Mouse (Mus musculus): Measurements from ENCODE around the gene Hras. TPM values are rescaled to one million over a fixed set of nuclear protein-coding genes. Genes with fewer than 3 reads are reported as not detected.

The Hras gene
- 8.3 TPM for polyA plus RNA-seq (2014; fragmentation: Illumina TruSeq; extraction: RNeasy Lipid Tissue Mini Kit (QIAGEN cat#74804); ENCODE audit: low read depth, low replicate concordance)

DNA sequence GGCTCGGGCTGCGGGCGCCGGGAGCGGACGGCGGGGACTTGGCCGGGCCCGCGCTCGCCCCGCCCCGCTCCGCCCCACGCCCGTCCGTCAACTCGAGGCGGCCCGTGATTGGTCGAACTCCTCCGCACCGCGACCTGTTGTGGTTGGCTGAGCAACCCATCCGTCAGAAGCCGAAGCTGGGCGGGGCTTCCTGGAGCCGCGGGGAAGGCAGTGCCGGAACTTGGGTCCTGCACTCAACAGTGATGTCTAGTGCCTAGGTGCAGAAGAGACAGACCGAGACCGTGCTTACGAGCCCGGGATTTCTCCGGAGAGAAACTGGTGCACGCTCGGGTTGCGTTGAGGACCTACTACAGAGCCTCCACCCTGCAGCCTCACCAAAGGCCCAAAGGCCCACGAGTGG, at the start of gene Hras, which contains the start of gene Lrrc56:
Gene Hras, minus strand, starts transcription at position 58 of the 400 bp plus-strand sequence.
Gene Lrrc56, plus strand, starts transcription at position 210 of the 400 bp plus-strand sequence.

DNA sequence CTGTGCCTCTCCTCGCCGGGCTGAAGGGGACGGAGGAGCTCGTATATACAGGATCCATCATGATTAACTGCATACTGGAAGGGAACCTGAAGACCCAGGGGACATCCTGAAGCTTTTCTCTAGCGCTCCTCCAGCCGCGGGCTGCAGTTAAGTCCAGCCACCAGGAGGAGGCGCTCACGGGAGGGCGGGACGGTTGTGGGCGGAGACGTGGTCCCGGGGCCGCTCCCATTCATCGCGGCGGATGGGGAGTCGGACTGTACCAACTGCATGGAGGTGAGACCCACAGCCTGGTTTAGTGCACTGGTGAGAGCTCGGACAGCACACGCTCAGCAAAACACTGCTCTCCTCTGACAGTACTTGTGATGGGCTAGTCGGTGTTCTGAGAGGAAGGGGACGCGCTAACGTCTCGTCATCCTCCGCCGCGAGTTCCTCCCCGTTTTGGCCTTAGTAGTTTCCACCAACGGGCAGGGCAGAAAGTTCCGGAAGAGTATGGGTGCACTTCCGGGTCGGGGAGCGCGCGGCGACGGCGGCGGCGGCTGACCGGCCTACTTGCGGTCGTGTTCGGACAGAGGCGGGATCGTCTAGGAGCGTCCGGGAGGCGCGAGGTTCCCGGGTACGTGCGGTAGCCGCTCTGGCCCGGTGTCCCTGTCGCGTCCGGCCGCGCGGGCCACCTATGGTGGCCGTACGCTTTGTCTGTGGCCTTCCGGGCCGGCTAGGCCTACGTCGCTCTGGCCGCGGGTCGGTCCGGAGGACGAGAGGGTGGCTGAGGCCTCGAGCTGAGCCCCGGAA, 34.7 kb upstream of the Hras start, which contains the start of gene Phrf1:
Gene Phrf1, plus strand, starts transcription at position 506 of the 789 bp plus-strand sequence.

DNA sequence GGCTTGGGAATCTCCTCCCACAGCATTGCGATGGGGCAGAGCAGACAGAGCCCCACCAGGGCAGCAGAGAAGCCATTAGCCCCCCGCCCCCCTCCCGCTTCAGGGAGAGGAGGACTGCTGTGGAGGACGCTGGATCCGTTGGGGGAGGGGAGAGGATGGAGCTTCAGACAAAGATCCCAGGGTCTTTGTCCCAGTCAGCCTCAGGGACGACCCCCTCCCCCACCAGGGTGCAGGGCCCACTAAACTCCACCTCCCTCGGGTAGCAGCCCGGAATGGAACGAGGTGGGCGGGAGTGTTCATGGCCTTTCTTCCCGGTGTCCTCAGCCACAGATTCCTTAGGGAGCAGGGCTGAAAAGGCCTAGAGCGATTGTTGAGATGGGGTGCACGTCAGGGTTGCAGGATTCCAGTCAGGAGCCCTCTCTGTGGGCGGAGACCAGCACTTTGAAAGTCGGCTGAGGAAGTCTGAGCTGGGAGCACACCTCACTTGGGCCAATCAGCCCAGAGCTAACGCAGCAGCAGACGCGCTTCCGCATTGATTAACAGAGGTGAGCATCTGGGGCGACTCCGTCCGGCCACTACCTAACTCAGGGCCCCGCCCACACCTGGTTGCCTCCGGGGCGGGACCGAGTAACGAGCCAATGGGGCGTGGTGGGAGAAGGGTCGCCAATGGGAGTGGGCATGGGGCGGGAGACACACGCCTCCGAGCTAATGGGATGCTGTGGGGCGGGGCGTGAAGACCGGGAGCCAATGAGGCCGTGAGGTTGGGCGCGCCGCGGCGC, 21.5 kb upstream of the Hras start, which contains the start of gene Rassf7:
Gene Rassf7, plus strand, starts transcription at position 760 of the 779 bp plus-strand sequence.

DNA sequence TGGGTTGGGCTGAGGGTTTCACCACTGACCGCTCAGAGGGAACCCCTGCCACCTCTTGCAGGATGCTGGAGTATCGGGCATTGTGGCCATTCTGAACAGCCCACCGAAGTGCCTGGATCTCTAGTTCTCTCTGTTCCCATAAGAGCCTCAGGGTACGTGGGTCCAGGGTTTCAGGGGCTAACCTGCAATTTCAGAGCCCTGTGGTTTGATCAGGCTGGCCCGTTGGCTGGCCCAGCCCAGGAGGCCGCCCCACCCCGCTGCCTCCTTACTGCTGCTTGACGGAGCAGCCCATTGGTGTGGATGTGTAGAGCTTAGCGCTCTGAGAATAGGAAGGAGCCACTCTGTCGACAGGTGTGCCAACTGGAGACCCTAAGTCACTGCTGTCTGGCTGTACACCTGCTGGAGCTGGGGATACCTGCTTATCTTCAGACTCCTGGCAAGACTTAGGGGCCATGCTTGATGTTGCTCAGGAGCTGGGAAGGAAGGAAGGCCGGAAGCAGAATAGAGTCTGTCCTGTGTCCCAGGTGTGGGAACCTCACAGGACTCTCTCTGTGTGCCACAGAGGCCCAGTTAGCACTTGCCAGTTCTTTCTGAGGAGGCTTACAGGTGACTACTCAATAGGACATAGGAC, 19.9 kb upstream of the Hras start, which contains the start of gene Lmntd2:
Gene Lmntd2, minus strand, starts transcription at position 476 of the 631 bp plus-strand sequence.

DNA sequence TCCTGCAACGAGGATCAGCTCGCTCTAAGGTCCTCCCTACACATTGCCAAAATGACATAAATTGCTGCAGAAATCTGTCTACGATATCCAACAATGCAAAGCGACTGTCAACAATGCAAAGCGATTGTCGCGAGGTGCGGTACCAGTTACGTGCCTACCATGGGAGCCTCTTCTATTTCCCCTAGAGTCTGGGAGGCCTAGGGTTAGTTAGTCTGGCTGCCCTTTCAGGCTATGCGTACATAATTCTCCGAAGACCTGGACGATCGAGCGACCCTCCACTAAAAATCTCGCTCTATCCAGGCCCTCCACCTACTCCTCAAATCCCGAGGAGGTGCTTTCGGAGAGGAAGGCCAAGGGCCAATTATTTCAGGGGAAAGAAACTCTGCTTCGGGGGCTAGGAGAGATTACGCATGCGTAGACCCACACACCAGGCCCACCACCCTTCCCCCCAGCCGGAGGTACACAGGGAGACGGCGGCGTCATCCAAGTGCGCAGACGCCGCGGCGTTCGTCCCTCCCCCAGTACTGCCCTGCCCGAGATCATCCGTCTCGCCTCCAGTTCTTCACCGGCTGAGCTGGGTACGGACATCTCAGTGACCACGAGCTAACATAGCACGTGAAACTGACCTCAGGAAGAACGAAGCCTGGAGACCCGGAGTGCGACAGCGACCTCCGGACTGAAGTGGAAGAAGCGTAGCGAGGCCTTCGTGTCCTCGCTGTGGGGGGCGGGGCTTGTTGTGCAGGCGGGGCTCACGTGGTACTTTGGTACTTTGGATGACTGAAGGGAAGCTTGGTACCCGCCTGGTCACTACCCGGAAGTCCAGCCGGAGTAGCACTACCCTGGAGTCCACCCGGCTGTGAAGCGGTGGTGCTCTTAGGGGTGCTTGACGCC, 21.4 kb downstream of the Hras start, which contains the start of gene Rnh1:
Gene Rnh1, minus strand, starts transcription at position 742 of the 891 bp plus-strand sequence.

Other genes with a start within 250 kb of the Hras start
- not detected for gene Ifitm5, start 243.7 kb downstream of the Hras start, polyA plus RNA-seq (2014; fragmentation: Illumina TruSeq; extraction: RNeasy Lipid Tissue Mini Kit (QIAGEN cat#74804); ENCODE audit: low read depth, low replicate concordance)
- not detected for gene Gm45717, start 238.1 kb downstream of the Hras start, polyA plus RNA-seq (2014; fragmentation: Illumina TruSeq; extraction: RNeasy Lipid Tissue Mini Kit (QIAGEN cat#74804); ENCODE audit: low read depth, low replicate concordance)
- gene Ifitm2, start 238.0 kb downstream of the Hras start, polyA plus RNA-seq (2014; fragmentation: Illumina TruSeq; extraction: RNeasy Lipid Tissue Mini Kit (QIAGEN cat#74804); ENCODE audit: low read depth, low replicate concordance), result 135 TPM
- 4.2 TPM for gene Ifitm1, start 226.8 kb downstream of the Hras start, polyA plus RNA-seq (2014; fragmentation: Illumina TruSeq; extraction: RNeasy Lipid Tissue Mini Kit (QIAGEN cat#74804); ENCODE audit: low read depth, low replicate concordance)
- gene Ifitm3, start 183.2 kb downstream of the Hras start, polyA plus RNA-seq (2014; fragmentation: Illumina TruSeq; extraction: RNeasy Lipid Tissue Mini Kit (QIAGEN cat#74804); ENCODE audit: low read depth, low replicate concordance), result 163 TPM
- gene Ifitm6, start 176.1 kb downstream of the Hras start, polyA plus RNA-seq (2014; fragmentation: Illumina TruSeq; extraction: RNeasy Lipid Tissue Mini Kit (QIAGEN cat#74804); ENCODE audit: low read depth, low replicate concordance), result 2.6 TPM
- not detected for gene Gm17387, start 164.9 kb downstream of the Hras start, polyA plus RNA-seq (2014; fragmentation: Illumina TruSeq; extraction: RNeasy Lipid Tissue Mini Kit (QIAGEN cat#74804); ENCODE audit: low read depth, low replicate concordance)
- not detected for gene B4galnt4, start 132.9 kb downstream of the Hras start, polyA plus RNA-seq (2014; fragmentation: Illumina TruSeq; extraction: RNeasy Lipid Tissue Mini Kit (QIAGEN cat#74804); ENCODE audit: low read depth, low replicate concordance)
- not detected for gene Pkp3, start 115.8 kb downstream of the Hras start, polyA plus RNA-seq (2014; fragmentation: Illumina TruSeq; extraction: RNeasy Lipid Tissue Mini Kit (QIAGEN cat#74804); ENCODE audit: low read depth, low replicate concordance)
- gene Sigirr, start 93.4 kb downstream of the Hras start, polyA plus RNA-seq (2014; fragmentation: Illumina TruSeq; extraction: RNeasy Lipid Tissue Mini Kit (QIAGEN cat#74804); ENCODE audit: low read depth, low replicate concordance), result 1.6 TPM
- not detected for gene Ano9, start 76.2 kb downstream of the Hras start, polyA plus RNA-seq (2014; fragmentation: Illumina TruSeq; extraction: RNeasy Lipid Tissue Mini Kit (QIAGEN cat#74804); ENCODE audit: low read depth, low replicate concordance)
- gene Ptdss2, start 71.6 kb downstream of the Hras start, polyA plus RNA-seq (2014; fragmentation: Illumina TruSeq; extraction: RNeasy Lipid Tissue Mini Kit (QIAGEN cat#74804); ENCODE audit: low read depth, low replicate concordance), result 7.0 TPM
- gene Rnh1, start 21.1 kb downstream of the Hras start, polyA plus RNA-seq (2014; fragmentation: Illumina TruSeq; extraction: RNeasy Lipid Tissue Mini Kit (QIAGEN cat#74804); ENCODE audit: low read depth, low replicate concordance), result 5.3 TPM
- gene Lrrc56, start 152 bp upstream of the Hras start, polyA plus RNA-seq (2014; fragmentation: Illumina TruSeq; extraction: RNeasy Lipid Tissue Mini Kit (QIAGEN cat#74804); ENCODE audit: low read depth, low replicate concordance), result 0.37 TPM
- 0.37 TPM for gene Lmntd2, start 20.1 kb upstream of the Hras start, polyA plus RNA-seq (2014; fragmentation: Illumina TruSeq; extraction: RNeasy Lipid Tissue Mini Kit (QIAGEN cat#74804); ENCODE audit: low read depth, low replicate concordance)
- gene Rassf7, start 21.9 kb upstream of the Hras start, polyA plus RNA-seq (2014; fragmentation: Illumina TruSeq; extraction: RNeasy Lipid Tissue Mini Kit (QIAGEN cat#74804); ENCODE audit: low read depth, low replicate concordance), result 3.6 TPM
- gene Phrf1, start 34.8 kb upstream of the Hras start, polyA plus RNA-seq (2014; fragmentation: Illumina TruSeq; extraction: RNeasy Lipid Tissue Mini Kit (QIAGEN cat#74804); ENCODE audit: low read depth, low replicate concordance), result 6.0 TPM
- gene Irf7, start 72.5 kb upstream of the Hras start, polyA plus RNA-seq (2014; fragmentation: Illumina TruSeq; extraction: RNeasy Lipid Tissue Mini Kit (QIAGEN cat#74804); ENCODE audit: low read depth, low replicate concordance), result 32.2 TPM
- 14.3 TPM for gene Cdhr5, start 82.8 kb upstream of the Hras start, polyA plus RNA-seq (2014; fragmentation: Illumina TruSeq; extraction: RNeasy Lipid Tissue Mini Kit (QIAGEN cat#74804); ENCODE audit: low read depth, low replicate concordance)
- gene Sct, start 85.1 kb upstream of the Hras start, polyA plus RNA-seq (2014; fragmentation: Illumina TruSeq; extraction: RNeasy Lipid Tissue Mini Kit (QIAGEN cat#74804); ENCODE audit: low read depth, low replicate concordance), result not detected
- not detected for gene Drd4, start 98.0 kb upstream of the Hras start, polyA plus RNA-seq (2014; fragmentation: Illumina TruSeq; extraction: RNeasy Lipid Tissue Mini Kit (QIAGEN cat#74804); ENCODE audit: low read depth, low replicate concordance)
- gene Deaf1, start 133.7 kb upstream of the Hras start, polyA plus RNA-seq (2014; fragmentation: Illumina TruSeq; extraction: RNeasy Lipid Tissue Mini Kit (QIAGEN cat#74804); ENCODE audit: low read depth, low replicate concordance), result 1.4 TPM
- 10.1 TPM for gene Tmem80, start 133.7 kb upstream of the Hras start, polyA plus RNA-seq (2014; fragmentation: Illumina TruSeq; extraction: RNeasy Lipid Tissue Mini Kit (QIAGEN cat#74804); ENCODE audit: low read depth, low replicate concordance)
- gene Eps8l2, start 144.9 kb upstream of the Hras start, polyA plus RNA-seq (2014; fragmentation: Illumina TruSeq; extraction: RNeasy Lipid Tissue Mini Kit (QIAGEN cat#74804); ENCODE audit: low read depth, low replicate concordance), result 9.6 TPM
- gene Taldo1, start 198.2 kb upstream of the Hras start, polyA plus RNA-seq (2014; fragmentation: Illumina TruSeq; extraction: RNeasy Lipid Tissue Mini Kit (QIAGEN cat#74804); ENCODE audit: low read depth, low replicate concordance), result 13.5 TPM
- 6.2 TPM for gene Gatd1, start 220.1 kb upstream of the Hras start, polyA plus RNA-seq (2014; fragmentation: Illumina TruSeq; extraction: RNeasy Lipid Tissue Mini Kit (QIAGEN cat#74804); ENCODE audit: low read depth, low replicate concordance)
- gene Cend1, start 235.5 kb upstream of the Hras start, polyA plus RNA-seq (2014; fragmentation: Illumina TruSeq; extraction: RNeasy Lipid Tissue Mini Kit (QIAGEN cat#74804); ENCODE audit: low read depth, low replicate concordance), result not detected
- 9.5 TPM for gene Slc25a22, start 243.9 kb upstream of the Hras start, polyA plus RNA-seq (2014; fragmentation: Illumina TruSeq; extraction: RNeasy Lipid Tissue Mini Kit (QIAGEN cat#74804); ENCODE audit: low read depth, low replicate concordance)

Measured in liver, adult 10 weeks (tissue).